Mouse (Mus musculus) kidney, postnatal 4 days (tissue): ENCODE measurements at regions not wholly inside any gene's neighbourhood (a gene's known extent, or its start where the extent isn't known, plus 50 kb on each side); places are given as distances from the start of the nearest gene placed in this dataset.

Experiments used
- DNase-seq, 2 experiments: peaks; one replicate each; pipeline ENCODE4 v3.0.0; 2021; ENCODE audit warnings: mixed read lengths in 2 of 2

DNA sequence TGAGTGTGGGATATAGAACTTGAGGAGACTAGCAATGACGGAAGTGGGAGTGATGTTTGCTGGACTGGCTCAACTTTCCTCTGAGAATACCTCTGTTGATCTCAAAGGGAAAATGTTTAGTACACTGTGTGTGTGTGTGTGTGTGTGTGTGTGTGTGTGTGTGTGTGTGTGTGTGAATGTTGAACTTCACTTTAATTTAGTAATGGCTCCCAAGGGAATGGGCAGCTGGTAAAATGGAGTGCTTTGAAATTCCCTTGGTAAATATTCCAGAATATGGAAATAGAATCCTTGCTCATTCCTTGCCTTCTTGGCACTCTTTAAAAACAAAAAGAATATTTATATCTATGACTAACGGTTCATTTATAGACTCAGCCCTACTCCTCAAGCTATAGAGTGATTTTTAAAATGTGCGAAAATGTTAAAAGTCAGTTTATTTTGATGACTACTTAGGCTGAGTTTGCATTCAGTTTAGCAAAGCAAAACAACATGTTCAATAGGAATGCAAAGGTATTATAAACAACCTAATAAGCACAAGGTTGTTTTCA, 287.6 kb upstream of the Pitrm1 start:
- no peak for DNase-seq

DNA sequence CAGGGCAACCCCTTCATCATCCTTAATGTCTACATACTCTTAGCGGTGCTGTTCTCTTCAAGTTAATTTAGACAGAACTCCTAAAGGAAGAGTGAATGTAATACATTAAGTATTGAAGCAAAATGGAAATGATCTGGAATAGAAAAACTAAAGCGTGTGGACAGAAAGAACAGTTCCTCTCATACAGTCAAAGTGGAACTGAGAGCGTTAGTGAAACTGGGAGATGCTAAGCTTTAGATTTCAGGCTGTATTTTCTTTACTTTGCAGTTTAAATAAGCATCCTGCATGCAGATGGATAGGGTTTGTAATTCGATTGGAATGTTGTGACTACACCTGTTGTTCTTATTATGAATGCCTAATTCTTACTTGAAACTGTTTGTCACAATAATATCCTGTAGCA, 286.5 kb upstream of the Pitrm1 start:
- DNase-seq, result no peak

DNA sequence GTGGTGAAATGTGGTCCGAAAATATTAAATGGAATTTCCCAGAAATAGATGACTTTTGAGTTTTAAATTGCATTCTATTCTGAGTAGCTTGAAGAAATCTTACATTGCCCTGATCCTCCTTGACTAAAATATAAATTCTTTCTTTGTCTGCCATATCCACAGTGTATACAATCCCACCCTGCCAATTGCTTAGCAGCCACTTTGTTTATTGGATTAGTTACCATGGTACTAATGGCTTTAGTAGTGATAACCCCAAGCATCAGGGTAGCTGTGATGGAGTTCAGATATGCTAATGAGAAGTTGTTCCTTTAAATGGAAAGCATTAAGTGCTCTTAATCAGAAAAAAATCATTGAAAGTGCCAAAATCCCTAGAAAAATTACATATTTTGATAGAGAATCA, 277.4 kb upstream of the Pitrm1 start:
- no peak for DNase-seq

DNA sequence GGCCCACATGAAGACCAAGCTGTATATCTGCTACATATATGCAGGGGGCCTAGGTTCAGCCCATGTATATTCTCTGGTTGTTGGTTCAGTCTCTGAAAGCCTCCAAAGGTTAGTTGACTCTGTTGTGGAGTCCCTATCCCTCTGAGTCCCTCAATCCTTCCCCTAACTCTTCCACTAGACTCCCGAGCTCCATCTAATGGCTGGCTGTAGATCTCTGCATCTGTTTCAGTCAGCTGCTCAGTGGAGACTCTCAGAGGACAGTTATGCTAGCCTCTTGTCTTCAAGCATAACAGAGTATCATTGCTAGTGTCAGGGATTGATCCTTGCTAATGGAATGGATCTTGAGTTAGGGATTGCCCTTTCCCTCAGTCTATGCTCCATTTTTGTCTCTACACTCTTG, 275.0 kb upstream of the Pitrm1 start:
- DNase-seq, result no peak

DNA sequence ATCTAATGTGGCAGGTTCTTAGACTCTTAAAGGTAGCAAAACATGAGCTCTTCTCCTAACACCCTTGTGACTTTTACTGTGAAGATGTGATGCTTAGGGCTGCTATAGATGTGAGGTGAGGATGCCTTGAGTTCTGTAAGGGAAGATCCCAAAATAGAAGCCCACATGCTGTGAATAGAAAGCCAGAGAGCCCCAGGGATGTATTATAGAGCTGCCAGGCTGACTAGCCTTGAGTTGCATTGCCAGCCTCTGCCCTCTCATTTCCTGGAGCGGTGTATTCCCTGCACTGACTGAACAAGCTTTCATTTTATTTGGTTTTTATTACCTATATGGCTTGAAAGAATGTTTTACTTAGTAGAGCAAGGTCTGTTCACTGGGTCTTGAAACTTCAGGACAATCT, 267.9 kb upstream of the Pitrm1 start:
- no peak for DNase-seq

DNA sequence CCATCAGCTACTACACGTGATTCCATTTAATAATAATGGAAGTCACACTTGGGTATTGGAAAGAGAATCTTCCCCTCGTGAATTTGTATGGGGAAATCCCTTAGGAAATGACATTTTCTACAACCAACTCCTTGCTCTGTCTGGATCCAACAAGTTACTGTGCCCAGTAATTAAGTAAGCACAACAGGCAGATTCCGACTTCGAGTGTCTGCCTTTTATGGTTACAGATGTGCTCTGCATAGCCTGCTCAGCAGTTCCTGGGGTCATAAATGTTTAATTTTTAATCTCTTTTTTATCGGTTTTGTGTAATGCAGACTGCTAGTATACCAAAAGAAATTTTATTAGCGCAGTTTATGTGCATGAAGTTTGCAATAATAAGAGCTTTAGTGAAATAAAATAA, 259.8 kb upstream of the Pitrm1 start:
- no peak for DNase-seq

DNA sequence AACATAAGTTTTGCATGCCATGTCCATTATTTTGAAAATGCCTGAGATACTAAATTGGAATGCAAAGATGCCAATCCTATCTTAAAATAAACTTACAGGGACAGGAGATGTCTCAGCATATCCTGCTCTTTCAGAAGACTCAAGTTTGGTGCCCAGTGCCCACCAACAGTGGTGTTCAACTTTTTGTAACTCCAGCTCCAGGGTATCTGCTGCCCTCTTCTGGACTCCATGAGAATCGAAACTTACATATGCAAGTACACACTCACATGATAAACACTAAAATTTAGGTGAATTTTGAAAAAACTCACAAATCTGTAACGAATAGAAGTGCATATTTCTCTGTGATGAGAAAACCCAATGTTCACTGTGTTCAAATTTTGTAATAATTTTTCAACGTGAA, 255.9 kb upstream of the Pitrm1 start:
- peak in 1 of 2 experiments; percentile 2 for DNase-seq

DNA sequence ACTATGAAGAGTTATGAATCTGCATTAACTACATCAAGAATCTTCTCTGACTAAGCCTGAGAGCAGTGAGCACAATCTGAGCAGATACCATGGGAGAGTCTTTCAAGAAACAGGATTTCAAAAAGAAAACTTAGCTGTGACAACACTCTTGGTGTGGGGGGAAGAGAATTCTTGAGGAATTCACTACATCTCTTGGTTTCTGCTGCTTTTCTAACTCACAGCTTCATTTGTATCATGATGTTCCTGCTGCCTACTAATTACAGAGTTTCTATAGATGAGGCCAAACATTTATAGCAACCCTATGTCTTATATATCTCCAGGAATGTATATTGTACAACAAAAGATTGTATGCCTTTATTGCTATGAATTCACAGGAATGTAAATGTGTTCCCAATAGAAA, 242.2 kb upstream of the Pitrm1 start:
- DNase-seq, result no peak

DNA sequence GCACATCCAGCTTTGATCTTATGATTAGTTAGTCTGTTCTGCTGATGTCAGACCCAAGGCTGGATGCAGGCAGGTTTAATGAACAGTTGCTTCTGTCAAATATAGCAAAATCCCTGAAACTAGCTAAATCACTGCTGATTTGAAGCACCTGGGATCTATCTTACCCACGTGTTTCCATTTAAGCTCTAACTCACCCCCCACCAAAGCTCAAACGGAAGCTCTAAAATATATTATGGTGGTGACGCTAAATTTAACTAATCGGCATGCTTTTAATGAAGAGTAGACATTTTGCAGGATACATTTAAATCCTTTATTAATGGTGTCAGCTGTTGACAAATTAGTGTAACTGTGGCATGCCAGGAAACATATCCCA, 241.3 kb upstream of the Pitrm1 start:
- DNase-seq, result no peak

DNA sequence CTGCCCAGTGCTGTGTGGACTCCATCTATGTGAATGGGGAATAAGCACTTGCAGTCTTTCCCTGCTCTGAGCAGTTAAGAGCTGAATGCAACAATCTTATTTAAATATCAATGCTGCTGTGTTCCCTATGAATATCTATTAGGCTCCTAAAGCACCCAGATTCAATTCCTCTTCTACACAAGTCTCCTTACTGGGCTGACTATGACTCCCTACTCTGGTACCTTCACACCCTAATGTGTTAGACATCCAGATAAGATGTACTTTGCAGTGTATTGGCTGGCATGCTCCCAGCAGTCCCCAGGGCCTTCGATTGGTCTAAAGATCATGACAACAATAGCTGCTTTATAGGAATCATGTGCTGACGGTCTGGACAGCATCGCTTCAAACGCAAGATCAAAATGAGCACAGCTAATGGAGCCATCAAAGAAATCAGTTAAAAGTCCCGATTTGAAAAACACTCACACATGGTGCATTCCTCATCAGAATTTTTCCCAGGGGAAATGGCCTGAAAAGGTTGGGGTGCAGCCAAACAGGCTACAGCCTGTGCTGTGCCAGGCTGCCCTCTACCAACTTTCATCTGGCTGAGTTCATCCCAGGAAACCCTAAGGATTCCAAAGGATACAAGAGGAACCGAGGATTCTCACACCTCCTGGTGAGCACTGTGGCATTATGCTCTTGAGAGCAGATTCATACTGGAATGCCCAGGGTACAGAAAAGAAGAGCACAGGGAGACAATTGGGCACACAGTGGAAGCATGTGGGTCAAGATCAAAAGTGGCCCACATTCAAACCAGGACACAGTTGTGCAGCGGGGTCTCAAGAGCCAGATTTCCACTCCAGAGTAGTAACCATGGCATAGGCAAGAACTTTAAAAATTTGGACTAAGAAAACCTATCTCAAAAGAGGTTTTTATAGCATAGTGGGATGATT, 240.7 kb upstream of the Pitrm1 start:
- DNase-seq, result no peak

DNA sequence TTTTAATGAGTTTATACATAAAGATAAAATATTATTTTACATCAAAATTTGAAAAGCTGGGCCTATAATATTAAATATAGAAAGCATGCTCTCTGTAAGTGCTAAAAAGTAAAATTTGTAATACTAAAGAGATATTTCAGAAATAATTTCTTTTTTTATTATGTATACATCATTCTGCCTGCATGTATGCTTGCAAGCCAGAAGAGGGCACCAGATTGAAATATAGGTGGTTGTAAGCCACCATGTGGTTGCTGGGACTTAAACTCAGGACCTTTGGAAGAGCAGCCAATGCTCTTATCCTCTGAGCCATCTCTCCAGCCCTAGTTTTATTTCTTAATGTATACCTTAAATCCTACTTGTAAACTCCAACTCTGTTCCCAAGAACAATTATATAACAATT, 231.7 kb upstream of the Pitrm1 start:
- DNase-seq, result no peak

DNA sequence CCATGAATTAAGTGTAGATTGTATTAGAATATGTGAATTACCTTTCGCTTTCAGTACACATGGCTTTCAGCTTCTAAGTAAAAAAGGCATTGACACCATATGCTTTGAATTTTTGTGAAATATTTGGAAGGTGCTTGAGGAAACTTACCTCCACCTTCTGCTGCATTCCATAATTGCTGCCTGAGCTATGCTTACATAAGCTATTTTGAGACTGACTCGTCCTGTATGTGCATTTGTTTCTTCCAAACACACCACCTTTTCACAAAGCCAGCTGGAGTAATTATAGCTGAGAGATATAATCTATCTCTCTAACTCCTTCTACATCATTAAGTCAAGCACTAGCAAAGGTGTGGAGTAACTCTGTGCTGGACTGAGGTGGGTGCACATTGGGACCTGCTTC, 224.0 kb upstream of the Pitrm1 start:
- no peak for DNase-seq

DNA sequence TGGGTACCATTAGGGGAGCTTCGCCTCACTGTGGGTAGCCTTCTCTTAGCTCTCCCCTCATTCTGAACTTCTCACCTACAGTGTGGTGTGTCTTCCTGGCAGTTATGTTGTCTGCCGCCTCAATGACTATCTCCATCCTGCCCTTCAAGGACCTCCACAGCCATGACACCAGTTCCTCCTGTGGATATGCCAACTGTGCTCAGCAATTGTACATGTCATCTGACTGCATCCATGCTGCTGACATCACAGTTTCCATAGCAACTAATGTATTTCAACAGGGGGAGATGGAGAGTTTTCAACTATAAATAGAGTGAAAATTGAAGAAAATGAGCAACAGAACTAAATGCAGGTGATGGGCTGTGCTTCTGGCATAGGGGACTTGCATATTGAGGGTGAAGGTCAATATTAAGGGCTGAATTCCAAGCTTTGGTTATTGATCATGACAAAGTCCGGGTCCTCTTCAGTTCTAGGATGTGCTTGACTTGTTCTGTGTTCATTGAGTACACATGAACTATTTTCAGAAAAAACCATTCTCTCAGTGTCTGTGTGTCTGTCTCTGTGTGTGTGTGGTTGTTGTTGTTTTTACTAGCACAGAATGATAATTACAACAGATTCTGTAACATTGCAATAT, 217.5 kb upstream of the Pitrm1 start:
- DNase-seq, result no peak

DNA sequence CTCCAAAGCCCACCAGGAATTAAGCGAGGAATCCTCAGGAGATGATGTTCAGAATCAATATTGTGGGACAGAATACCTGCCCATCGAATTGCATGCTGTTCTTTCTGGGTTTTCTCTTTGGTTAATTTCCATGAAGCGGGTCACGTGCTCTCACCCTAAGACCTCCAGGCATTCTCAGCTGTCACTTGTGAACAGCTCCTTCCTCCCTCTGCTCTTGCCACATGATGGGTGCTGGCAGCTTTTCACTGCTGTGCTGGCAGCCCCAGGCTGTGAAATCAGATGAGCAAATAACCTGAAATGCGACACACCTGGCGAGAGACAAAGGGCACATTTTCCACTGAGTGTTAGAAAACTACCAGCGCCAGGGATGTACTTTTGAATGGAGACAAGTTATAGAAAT, 207.8 kb upstream of the Pitrm1 start:
- no peak for DNase-seq

DNA sequence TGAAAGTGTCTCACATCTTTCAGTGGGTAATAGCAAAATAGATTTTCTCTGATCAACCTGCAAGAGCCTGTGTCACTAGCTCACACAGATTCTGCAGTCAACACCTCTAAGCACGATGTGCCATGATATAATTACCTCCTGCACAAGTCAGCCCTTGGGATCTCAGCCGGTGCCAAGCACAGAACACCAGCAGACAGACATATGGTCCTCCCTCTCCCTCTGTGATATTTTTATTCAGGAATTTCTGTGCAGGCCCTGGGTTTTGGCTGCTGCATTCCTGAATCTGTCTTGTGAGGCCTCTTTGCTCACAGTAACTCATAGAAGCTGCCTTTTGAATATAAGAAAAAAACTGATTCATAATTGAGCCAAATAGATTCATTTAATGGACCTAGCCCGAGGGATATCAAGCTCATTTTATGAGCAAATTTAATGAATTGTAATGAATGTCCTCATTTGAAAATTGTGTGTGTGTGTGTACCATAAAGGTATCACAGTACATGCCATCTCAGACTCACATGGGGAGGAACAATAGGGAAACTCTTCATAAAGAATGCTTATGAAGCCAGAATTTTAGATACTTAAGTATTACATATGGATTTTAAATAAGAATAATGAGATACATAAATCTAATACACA, 206.7 kb upstream of the Pitrm1 start:
- no peak for DNase-seq

DNA sequence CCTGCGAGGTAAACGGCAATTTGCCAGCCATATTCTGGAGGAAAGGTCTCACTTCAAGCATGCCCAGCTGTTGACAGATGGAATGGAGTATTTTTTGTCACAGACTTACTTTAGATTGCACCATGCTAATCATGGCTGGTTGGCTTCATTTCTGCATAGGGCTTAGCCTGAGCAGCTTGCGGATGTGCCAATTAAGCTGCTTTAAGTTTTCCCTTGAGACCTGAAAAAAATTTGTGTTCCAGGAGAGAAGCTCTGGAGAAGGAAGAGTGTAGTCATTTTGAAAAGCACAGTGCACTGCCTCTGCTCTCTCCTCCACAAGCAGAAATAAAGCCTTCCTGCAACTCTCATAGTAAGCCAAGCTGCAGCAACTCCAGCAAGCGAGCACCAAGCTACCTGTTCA, 182.8 kb upstream of the Pitrm1 start:
- no peak for DNase-seq

DNA sequence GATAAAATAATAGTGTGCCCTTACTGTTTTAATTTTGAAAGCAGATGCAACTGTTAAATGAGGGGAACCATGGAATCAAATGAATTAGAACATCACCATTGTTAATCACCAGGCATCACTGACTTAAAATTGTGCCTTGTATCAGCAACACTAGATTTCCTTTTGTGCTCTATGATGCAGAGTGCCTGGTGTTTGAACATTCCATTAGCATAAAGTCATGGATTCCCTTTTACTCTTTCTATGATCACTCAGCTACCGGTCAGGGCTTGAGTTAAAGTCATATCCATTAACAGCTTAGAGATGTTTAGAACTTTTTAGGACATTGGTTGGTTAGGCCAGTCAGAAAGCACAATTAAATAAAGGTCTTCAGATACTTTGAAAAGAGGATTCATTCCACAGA, 180.3 kb upstream of the Pitrm1 start:
- no peak for DNase-seq

DNA sequence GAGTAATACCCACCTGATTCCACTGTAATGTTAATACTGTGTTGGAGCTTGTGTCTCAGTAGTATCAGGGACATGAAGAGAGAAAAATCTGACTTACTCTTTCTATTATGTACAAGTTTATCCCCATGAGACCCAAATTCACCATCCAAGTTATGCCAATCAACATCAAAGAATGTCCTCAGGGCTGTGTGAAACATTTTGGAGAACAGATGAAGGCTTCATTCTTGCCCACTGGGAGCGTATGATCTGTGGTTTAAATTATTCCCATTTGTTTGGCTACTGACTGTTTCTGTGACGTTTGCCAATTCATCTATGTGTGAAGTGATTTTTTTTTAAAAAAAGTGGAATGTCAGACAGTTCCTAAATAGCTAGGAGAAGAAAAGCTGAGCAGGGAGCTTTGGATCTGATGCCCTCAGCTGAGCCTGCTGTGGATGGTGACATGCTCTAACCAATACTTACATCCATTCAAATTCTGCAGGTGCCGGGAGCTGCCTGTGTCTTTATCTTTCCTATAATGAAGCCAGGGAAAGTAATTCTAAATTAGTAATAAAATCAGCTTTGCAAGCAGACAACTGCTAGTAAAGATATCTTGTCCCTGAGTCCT, 173.3 kb upstream of the Pitrm1 start:
- no peak for DNase-seq

DNA sequence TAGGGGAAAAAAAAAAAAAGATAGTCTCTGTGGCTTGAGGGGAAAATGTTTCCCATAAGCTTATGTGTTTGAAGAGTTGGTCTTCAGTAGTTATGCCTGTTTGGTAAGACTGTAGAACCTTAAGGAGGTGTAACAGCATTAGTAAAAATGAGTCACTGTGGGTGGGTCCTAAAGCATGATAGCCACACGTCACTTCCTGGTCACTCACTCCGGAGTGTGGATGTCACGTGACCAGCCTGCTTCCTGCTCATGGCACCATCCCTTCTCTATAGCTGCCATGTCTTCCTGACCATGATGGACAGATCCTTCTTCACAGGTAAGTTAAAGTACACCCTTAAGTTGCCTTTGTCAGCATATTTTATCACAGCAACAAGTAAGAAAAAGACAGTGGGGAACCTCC, 170.0 kb upstream of the Pitrm1 start:
- DNase-seq, result no peak

DNA sequence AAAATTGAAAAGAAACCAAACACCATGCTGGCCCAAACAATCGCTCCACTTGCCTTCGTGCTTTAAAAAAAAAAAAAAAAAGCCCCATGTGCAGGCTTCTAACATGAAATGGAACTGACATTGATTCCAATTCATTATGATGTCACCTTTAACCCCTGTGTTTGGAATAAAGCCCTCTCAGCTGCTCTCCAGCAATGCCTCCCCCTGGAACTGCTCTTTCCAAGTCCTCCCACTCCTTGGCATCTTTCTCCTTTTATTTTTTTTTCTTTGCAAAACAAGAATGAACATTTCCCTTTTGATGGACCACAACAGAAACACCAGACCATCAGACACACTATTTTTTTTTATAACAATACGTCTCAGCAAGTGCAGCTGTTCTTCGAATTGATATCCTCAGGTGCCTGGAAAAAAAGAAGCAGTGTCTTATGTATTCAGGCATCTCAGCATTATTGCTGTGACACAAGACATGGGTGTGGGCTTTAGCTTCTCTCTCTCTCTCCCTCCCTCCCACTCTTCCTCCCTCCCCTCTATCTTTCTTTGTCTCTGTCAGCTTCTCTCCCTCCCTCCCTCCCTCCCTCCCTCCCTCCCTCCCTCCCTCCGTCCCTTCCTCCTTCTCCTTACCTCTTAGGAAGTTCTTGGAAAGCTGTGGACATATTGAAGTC, 152.3 kb upstream of the Pitrm1 start:
- no peak for DNase-seq

DNA sequence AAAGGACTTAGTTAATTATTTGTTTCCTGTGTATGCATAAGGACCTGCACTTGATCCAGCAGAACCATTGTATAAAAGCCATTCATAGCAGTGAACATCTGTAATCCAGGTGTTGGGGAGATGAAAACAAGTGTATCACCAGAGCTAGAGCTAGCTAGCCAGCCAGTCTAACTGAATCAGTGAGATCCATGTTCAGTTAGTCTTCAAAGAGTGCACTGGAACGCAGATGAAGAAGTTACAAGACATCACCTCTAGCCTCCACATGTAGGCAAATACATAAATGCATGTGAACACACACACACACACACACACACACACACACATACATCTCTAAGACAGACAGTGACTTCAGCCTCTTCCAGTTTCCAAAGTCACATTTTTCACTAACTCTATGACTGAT, 150.3 kb upstream of the Pitrm1 start:
- no peak for DNase-seq

DNA sequence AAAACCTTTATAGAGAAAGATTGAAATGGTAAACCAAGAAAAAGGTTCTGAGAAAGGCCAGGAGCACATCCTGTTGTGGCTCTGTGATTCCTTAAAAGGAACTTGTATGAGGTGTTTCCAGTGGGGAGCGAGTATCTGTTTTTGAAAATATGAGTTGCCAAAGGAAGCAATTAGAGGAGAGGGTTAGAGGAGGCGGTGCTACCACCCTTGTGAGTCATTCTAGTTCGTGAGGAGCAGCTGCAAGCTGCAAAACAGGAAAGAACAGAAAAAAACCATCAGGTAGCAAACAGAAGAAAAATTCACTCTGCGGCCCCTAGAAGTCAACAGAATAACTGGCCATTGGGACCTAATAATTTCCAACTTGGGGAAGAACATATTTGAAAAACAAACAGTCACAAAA, 116.1 kb upstream of the Pitrm1 start:
- DNase-seq, result no peak

DNA sequence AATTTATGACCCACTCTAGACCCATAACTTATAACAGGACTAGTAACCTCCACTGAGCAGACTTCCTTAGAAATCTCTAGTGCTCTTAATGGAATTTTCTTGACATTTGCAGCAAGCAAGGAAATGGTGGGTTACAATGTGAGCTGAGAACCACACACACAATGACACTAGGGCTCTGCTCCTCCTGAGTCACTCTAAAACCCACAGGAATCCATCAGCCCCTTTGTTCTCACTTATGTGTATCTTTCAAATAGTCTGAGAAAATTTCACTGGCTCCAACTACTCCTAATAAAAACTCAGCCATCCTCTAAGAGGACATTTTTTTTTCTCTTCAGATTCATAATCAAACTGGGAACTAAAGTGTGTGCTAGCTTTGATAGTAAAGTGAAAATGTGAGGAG, 101.0 kb upstream of the Pitrm1 start:
- no peak for DNase-seq
